Mouse (Mus musculus) ES-E14 (cell line): ENCODE data around the gene Nfasc.

Experiments used
- CHD2 ChIP-seq: IDR thresholded peaks from 2 replicates; pipeline ENCODE4 v1.6.1; 2014; ENCODE audit warnings: mild to moderate bottlenecking, low read depth, low read length, inconsistent platforms
- HCFC1 ChIP-seq: IDR thresholded peaks from 2 replicates; pipeline ENCODE4 v1.6.1; 2012; ENCODE audit warnings: low read length, inconsistent platforms, borderline replicate concordance; ENCODE audit not compliant: insufficient read depth
- MAFK ChIP-seq: IDR thresholded peaks from 2 replicates; pipeline ENCODE4 v1.6.1; 2014; ENCODE audit warnings: mild to moderate bottlenecking, low read depth, low read length, inconsistent platforms; ENCODE audit not compliant: insufficient read depth
- ZNF384 ChIP-seq: IDR thresholded peaks from 2 replicates; pipeline ENCODE4 v1.6.1; 2012; ENCODE audit warnings: low read depth, low read length, inconsistent platforms

DNA sequence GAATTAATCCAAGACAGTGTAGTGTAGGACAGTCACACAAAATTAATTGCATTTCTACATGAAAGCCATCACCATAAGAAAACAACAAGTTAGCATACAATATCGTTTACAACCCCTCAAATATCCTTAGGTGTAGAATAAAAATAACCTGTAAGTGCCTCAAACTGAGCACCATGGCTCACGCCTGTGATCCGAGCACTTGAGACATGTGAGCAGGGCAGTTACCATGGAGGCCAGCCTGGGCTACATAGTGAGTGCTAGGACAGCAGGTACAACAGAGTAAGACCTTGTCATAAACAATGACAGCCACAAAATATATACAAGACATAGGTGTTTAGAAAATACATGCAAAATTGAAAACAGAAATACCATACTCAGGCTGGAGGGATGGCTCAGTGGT, 68.9 kb downstream of the Nfasc start:
- TF ChIP-seq HCFC1, result no peak
- TF ChIP-seq MAFK, result no peak
- TF ChIP-seq ZNF384, result no peak
- TF ChIP-seq CHD2, result no peak
